Mouse (Mus musculus): Measurements from ENCODE around the gene Apoc2. TPM values are rescaled to one million over a fixed set of nuclear protein-coding genes. Genes with fewer than 3 reads are reported as not detected.
A peak's percentile ranks its signal among the peaks of the same experiment; 100 is the strongest.

Gene Apoc2
- total RNA-seq, 2 experiments from 2014 or later = not detected

DNA sequence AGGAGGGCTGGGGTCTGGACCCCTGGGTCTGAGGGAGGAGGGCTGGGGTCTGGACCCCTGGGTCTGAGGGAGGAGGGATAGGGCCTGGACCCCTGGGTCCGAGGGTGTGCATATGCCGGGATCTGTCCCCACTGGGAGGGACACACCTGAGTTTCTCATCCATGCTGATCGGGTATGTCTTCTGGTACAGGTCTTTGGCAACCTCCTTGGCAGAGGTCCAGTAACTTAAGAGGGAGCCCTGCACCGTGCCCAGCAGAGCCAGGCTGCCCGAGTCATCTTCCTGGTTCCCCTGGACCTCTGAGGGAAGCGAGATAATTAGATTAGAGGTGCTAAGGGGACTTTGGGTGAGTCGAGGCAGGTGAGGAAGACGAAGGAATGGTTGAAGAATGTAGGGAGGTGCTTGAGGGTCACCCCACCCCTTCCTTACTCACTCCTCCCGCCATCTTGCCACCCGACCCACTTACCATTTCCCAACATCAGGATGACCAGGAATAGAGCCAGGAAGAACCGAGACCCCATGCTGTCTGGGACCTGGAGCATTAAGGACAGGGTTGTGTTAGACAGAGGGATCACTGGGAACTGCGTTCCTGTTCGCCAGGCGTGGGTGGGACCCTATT lies 4.5 kb downstream of the Apoc2 start:
- DNase-seq (ENCODE audit: extremely low spot score in 1 of 2, low spot score in 2 of 2) = no peak
- intact Hi-C loops (cut with DNase I) = no loop called here
- Histone ChIP-seq H3K27ac (no peak overlapping the region), H3K4me3 (no peak overlapping the region)
- TF ChIP-seq CTCF (IDR thresholded peaks at IDR 0.05) = no peak

DNA sequence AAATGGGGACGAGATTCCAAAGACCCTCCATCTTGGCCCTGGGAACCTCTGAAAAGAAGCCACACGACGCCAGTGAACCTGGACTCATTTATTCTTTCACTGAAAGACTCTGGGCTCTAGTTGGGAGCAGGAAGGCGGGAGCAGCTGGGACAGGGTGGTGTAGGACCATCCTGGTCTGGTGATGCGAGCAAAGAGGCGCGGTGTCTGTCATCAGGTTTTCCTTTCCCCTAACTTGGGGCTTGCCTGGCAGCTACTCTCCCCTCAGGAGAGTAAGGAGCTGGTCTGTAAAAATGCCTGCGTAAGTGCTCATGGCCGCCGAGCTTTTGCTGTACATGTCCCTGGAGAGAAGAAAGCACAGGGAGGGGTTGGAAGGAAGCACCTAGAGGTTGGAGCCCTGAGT lies 6.2 kb downstream of the Apoc2 start:
- Histone ChIP-seq H3K27ac (no peak overlapping the region), H3K4me3 (no peak overlapping the region)
- no peak for DNase-seq (ENCODE audit: extremely low spot score in 1 of 2, low spot score in 2 of 2)
- TF ChIP-seq CTCF (IDR thresholded peaks at IDR 0.05) = no peak
- intact Hi-C loops (cut with DNase I) = no loop called here

DNA sequence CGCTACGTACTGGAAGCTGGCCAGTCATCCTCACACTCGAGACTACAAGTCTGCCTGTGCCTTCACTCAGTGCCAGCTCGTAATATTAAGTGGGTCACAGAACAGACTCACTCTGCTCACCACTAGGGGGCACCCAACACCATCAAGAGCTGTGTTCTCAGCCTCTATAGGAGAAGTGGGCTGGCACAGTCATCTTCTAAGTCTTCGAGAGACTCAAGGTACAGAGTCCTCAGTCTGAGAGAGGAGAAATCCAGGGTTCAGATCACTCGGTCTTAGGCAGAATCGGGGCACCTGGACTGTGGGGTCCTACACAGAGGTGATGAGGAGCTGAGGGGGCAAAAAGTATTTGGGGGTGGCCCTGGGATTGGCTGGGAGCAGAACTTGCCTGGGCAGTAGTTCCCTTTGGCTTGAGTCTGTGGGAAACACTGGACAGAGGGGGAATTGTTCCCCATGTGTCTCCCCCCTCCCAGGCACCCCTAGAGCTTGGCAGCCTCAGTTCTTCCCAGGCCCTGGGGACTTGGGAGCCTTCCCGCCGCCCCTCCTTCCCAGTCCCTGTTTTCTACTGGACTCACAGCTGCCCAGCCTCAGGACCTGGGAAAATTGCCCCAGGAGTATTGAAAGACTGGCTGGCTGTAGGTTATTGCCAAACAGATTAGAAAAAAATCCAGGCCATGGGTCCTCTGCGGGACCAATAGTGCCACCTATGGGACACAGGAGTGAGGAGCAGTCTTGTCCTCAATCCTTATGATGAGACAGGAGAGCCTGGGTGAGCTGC lies 8.6 kb downstream of the Apoc2 start:
- intact Hi-C loops (cut with DNase I) = loop anchor here (1.0 to 5.0 kb wide), 3 partner anchors 32 to 123 kb away; no protein-coding TSS in a partner anchor
- peak; percentile 95 for TF ChIP-seq CTCF (IDR thresholded peaks at IDR 0.05)
- Histone ChIP-seq H3K27ac (peak overlapping the region; percentile 76), H3K4me3 (no peak overlapping the region)
- DNase-seq (ENCODE audit: extremely low spot score in 1 of 2, low spot score in 2 of 2) = peak; percentile 89 to 91

DNA sequence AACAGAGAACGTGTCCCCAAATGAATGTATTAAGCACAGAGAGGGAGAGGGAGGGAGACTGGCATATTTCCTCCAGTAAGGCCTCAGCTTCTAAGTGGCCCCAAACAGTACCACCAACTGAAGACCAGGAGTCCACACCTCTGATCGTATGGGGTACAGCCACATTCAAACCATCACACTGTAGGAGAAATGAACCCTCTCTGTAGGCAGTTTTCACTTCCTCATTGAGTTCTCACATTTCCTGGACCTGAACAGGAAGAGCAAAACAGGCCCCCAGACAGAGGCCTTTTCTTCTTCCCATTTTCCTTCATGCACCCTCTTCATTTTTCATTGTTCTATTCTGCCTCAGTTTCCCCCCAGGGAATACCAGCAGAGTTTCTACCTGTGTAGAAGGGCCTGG lies 10.3 kb downstream of the Apoc2 start:
- intact Hi-C loops (cut with DNase I) = loop anchor here (5.0 kb wide), 1 partner anchor 125 kb away; no protein-coding TSS in a partner anchor

DNA sequence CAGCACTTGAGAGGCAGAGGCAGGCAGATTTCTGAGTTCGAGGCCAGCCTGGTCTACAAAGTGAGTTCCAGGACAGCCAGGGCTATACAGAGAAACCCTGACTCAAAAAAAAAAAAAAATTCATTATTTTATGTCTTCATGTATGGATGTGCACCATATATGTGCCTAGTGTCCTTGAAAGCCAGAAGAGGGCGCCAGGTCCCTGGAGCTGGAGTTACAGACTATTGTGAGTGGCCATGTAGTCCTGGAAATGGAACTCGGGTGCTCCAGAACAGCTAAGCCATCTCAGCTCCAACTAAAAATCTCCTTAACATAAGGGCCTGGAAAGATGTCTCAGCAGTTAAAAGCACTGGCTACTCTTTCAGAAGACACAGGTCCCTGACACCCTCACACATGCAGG lies 11.0 kb downstream of the Apoc2 start:
- no peak; the same call in none of the 2 replicates for TF ChIP-seq CTCF (IDR thresholded peaks at IDR 0.05)
- H3K4me3 ChIP-seq = no peak overlapping the region
- no peak overlapping the region for H3K27ac ChIP-seq
- DNase-seq (ENCODE audit: extremely low spot score in 1 of 2, low spot score in 2 of 2) = no peak
- intact Hi-C loops (cut with DNase I) = loop anchor here (5.0 kb wide), 1 partner anchor 126 kb away; no protein-coding TSS in a partner anchor

More for the DNA sequence above, 10.3 kb downstream of the Apoc2 start:
- no peak for TF ChIP-seq CTCF (IDR thresholded peaks at IDR 0.05)
- Histone ChIP-seq H3K27ac (no peak overlapping the region), H3K4me3 (no peak overlapping the region)
- DNase-seq (ENCODE audit: extremely low spot score in 1 of 2, low spot score in 2 of 2) = no peak

DNA sequence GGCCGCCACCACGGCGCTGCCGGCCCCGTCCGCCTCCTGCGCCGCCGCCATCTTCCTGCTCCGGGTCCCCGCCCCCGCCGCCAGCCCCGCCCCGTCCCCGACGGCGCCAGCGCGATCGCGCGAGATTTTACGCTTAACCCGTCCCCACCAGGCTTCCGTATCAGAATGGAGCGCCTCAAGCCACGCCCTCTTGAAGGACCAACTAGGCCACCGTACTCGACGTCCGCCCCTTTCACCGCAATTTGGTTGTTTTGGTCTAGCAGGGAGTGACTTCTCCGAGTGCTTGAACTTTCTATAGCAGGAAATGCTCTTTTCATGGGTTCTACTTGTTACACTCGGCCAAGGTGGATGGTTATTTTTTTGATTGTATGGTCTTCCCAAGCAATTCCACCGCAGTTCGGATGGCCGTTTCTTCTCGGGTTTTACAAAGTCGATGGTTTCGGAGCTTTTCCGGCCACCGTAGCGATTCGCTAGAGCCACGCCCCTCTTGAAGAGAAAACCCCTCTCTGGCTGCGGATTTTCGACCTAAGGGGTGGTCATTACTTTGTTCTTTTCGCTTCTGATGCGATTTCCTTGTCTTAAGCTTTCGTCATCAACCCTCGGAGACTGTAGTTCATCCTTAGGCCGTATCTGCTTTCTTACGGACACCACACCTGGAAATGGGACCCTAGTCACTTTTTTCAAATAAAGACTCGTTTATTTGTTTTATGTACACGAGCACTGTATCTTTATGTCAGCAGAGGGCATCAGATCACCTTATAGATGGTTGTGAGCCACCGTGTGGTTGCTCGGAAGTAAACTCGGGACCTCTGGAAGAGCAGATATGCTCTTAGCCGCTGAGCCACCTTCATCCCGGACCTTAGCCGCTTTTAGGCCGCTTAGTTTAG lies 12.5 kb downstream of the Apoc2 start, which contains the start of gene Clptm1:
Clptm1 (minus strand) TSS at position 79 of the 887 bp plus-strand sequence.
- peak within 1 kb of the TSS; percentile 99 for H3K4me3 ChIP-seq
- H3K27ac ChIP-seq = peak within 1 kb of the TSS; percentile 93
- peak; percentile 97 to 98 for DNase-seq (ENCODE audit: extremely low spot score in 1 of 2, low spot score in 2 of 2)
- intact Hi-C loops (cut with DNase I) = loop anchor here (5.0 kb wide), 1 partner anchor 127 kb away; no protein-coding TSS in a partner anchor
- peak; percentile 28 for TF ChIP-seq CTCF (IDR thresholded peaks at IDR 0.05)

DNA sequence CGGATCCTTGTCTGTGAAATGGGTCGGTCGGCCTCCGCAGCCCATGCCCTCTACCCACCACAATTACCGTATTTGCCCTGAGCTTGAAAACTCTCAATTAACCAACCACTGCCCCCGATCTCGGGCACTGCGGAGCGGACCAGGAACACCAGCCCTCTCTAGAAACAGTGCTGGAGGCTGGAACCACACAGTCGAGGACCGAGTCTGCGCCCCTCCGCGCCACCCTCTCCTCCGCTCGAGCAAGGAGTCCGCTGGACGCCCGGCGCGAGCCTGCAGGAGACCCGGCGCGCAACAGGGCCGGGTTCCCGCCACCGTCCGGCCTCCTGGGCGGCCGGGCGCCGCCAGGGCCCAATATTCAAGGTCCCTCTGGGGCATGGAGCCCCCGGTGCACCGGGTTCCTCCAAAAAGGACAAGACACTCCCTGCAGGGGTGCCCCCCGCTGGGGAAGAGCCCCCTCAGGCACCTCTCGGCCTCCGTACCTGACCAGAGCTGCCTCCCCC lies 13.2 kb downstream of the Apoc2 start:
- TF ChIP-seq CTCF (IDR thresholded peaks at IDR 0.05) = no peak; the same call in 1 of the 2 replicates
- intact Hi-C loops (cut with DNase I) = no loop called here
- peak overlapping the region; percentile 93 for H3K27ac ChIP-seq
- DNase-seq (ENCODE audit: extremely low spot score in 1 of 2, low spot score in 2 of 2) = no peak
- peak overlapping the region; percentile 99 for H3K4me3 ChIP-seq

DNA sequence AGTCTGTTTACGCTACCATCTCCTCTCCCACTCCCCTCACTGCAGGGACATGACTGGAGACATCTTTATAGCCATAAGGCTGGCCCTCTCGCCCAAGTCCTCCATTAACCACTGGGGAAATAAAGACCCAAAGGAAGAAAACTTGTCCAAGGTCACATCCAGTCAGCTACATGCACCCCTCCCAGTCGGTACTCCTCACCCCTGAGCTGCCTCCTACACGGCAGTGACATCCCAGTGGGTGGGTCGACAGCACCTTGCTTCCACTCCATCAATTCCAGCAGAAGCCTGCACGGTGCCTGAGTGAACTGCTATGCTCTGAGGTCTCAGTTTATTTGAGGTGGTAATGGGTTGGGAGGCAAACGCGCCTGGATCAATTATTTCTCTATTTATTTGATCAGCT lies 13.8 kb downstream of the Apoc2 start:
- H3K27ac ChIP-seq = peak overlapping the region; percentile 44; the same call in 1 of the 2 replicates
- H3K4me3 ChIP-seq = peak overlapping the region; percentile 99
- no peak for DNase-seq (ENCODE audit: extremely low spot score in 1 of 2, low spot score in 2 of 2)
- intact Hi-C loops (cut with DNase I) = no loop called here
- no peak for TF ChIP-seq CTCF (IDR thresholded peaks at IDR 0.05)

DNA sequence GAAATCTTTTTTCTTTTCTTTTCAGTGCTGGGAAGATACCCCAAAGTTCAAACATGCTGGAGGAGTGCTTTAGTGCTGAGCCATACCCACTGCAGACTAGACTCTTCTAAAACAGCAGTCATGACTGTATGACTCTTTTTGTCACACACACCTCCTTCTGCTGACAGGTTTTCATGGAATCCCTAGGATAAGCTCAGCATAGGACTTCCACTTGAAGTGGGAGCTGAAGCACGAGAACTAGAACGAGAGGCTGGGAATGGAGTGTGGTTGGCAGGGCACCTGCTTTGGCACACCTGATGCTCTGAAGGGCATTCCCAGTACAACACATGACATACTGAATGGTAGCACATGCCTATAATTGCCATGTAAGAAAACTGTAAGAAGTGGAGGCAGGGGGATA lies 25.1 kb downstream of the Apoc2 start:
- no peak for DNase-seq (ENCODE audit: extremely low spot score in 1 of 2, low spot score in 2 of 2)
- TF ChIP-seq CTCF (IDR thresholded peaks at IDR 0.05) = no peak
- no peak overlapping the region for H3K4me3 ChIP-seq
- intact Hi-C loops (cut with DNase I) = no loop called here
- H3K27ac ChIP-seq = no peak overlapping the region

DNA sequence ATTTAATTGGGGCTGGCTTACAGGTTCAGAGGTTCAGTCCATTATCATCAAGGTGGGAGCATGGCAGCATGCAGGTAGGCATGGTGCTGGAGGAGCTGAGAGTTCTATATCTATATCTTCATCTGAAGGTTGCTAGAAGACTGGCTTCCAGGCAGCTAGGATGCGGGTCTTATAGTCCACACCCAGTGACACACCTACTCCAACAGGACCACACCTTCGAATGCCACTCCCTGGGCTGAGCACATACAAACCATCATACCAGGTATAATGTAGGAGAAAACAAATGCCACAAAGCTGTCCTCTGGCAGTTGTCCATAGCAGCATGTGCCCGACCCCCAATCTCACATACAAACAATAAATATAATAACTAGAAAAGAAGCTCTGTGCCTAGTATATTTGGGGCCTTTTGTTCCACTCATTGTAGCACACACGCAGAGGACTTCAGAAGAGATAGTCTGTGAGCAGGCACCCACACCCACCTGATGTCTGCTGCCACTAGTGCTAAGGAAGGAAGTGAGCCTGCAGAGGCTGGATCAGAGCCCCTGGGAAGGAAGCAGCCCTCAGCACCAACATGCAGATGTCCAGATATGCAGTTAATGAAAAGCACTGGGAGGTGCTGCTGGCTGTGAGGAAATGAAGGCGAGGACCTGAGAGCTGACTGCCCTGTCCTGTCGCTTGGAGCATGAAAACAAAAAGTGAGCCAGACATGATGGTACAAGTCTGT lies 26.5 kb downstream of the Apoc2 start:
- intact Hi-C loops (cut with DNase I) = no loop called here
- Histone ChIP-seq H3K4me3 (no peak overlapping the region), H3K27ac (no peak overlapping the region)
- no peak for TF ChIP-seq CTCF (IDR thresholded peaks at IDR 0.05)
- DNase-seq (ENCODE audit: extremely low spot score in 1 of 2, low spot score in 2 of 2) = no peak

DNA sequence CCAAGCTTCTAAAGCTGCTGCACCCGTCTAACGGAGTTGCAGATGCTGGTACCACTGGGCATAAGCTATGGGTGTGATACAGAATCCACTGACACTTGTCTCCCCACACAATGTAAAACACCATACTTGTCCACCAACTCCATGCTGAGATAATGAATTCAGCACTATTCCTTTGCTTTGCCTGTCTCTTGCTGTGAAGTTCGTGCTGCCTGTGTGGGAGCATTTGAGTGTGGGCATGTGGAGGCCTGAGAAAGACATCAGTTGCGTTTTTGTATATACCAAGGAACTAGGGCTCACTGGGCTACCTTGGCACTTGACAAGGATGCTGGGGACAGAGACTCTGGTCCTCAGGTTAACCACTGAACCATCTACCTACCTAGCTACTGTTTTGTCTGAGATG lies 36.5 kb downstream of the Apoc2 start:
- TF ChIP-seq CTCF (IDR thresholded peaks at IDR 0.05) = no peak
- Histone ChIP-seq H3K27ac (peak overlapping the region; percentile 33; the same call in 1 of the 2 replicates), H3K4me3 (no peak overlapping the region)
- intact Hi-C loops (cut with DNase I) = no loop called here
- no peak for DNase-seq (ENCODE audit: extremely low spot score in 1 of 2, low spot score in 2 of 2)
